Mouse (Mus musculus): ENCODE data around the gene Phf23. TPM values are rescaled to one million over a fixed set of nuclear protein-coding genes. Genes with fewer than 3 reads are reported as not detected.
A peak's percentile ranks its signal among the peaks of the same experiment; 100 is the strongest.

Phf23 gene
- polyA plus RNA-seq, 1 experiment = 78.1 TPM

DNA sequence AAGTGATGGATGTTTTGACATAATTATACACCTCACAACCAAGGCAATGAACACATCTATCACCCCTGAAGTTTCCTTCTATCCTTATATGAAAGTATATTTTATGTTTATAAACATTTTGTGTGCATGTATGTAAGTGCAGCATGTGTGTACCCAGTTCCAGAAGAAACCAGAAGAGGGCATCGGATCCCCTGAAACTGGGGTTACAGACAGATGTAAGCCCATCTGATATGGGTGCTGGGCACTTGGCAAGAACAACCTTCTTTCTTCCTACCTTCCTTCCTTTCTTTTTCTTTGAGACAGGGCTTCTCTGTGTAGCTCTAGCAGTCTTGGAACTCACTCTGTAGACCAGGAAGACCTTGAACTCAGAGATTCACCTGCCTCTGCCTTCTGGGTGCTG is 39.4 kb upstream of the Phf23 start:
- TF ChIP-seq CTCF (IDR thresholded peaks at IDR 0.05; ENCODE audit: low read depth, low read length) (no peak), POLR2A (IDR thresholded peaks at IDR 0.05; ENCODE audit: borderline replicate concordance, low read depth, low read length) (no peak)
- Histone ChIP-seq H3K4me1 (ENCODE audit: control insufficient read depth, insufficient read depth, low read length) (no peaks in the 10 kb centered on the region), H3K4me3 (ENCODE audit: insufficient read depth, low read length) (no peak overlapping the region), H3K27ac (ENCODE audit: insufficient read depth, low read depth, low read length) (no peak overlapping the region)

DNA sequence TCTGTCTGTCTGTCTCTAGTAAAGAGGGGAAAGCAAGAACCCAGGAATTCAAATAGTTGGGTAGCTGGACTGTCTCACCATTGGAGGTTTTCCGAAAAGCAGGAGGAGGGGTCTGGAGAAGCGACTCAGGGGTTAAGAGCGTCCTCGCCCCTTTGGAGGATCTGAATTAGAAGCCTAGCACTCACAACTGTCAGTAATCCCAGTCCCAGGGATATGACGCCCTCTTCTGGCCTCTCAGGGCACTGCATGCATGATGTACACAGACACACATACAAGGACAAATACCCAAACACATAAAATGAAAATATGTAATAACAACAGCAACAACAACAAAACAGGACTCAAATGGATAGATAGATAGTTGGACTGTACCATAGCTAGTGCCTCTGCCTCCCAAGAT is 35.0 kb upstream of the Phf23 start:
- H3K4me1 ChIP-seq (ENCODE audit: control insufficient read depth, insufficient read depth, low read length) = no peaks in the 10 kb centered on the region
- no peak overlapping the region for H3K4me3 ChIP-seq (ENCODE audit: insufficient read depth, low read length)
- H3K27ac ChIP-seq (ENCODE audit: insufficient read depth, low read depth, low read length) = no peak overlapping the region
- TF ChIP-seq POLR2A (IDR thresholded peaks at IDR 0.05; ENCODE audit: borderline replicate concordance, low read depth, low read length) (no peak), CTCF (IDR thresholded peaks at IDR 0.05; ENCODE audit: low read depth, low read length) (peak; percentile 54; the same call in 1 of the 2 replicates)

DNA sequence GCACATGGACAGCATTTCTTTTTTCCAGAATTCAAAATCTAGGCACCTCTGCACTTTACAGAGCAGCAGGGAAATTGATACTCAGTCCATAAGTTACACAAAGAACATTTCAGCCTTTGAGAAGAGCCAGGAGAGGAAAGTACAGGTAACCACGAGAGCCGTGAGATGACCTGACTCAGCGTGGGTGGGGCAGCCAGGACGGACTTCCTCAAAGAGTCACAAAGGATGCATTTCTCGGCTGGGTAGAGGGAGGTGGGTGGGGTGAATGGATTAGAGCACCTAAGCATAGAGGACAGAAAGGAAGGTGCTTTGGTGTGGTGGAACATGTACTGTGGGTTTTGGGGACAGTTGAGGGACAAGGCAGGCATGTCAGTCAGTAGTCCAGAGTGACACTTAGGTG is 33.7 kb upstream of the Phf23 start:
- TF ChIP-seq POLR2A (IDR thresholded peaks at IDR 0.05; ENCODE audit: borderline replicate concordance, low read depth, low read length) (no peak), CTCF (IDR thresholded peaks at IDR 0.05; ENCODE audit: low read depth, low read length) (no peak)
- no peak overlapping the region for H3K27ac ChIP-seq (ENCODE audit: insufficient read depth, low read depth, low read length)
- no peaks in the 10 kb centered on the region for H3K4me1 ChIP-seq (ENCODE audit: control insufficient read depth, insufficient read depth, low read length)
- no peak overlapping the region for H3K4me3 ChIP-seq (ENCODE audit: insufficient read depth, low read length)

DNA sequence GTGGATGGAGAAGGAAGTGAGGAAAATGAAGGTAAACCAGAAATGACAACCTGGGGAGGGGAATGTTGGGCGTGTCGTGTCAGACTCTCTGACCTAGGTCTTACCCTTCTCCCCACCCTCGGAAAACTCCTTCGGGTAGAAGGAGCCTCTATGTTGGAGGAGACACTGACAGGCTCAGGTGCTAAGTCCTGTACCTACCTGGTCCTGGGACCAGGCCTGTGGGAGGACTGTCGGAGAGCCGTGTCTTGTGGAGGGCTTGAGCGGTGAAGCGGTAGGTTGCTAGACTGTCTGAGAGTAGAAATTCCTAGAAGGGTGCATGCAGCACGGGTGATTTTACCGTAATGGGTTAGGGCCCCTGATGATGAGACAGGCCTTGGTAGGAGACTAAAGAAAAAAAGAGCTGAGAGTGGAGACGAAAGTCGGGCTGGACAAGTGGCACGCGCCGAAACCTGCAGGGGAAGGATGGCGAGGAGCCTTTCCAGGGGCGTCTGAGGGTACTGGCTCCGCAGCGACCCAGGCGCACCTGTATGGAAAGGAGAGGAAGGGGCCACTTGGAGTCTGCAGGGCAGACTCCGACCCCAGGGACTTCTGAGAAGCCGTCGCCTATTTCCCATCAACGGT is 30.8 kb upstream of the Phf23 start, which contains the start of gene Cldn7:
TSS of gene Cldn7 (plus strand) at position 130 of the 621 bp plus-strand sequence.
- no peak within 1 kb of the TSS for H3K27ac ChIP-seq (ENCODE audit: insufficient read depth, low read depth, low read length)
- no peak for TF ChIP-seq POLR2A (IDR thresholded peaks at IDR 0.05; ENCODE audit: borderline replicate concordance, low read depth, low read length)
- no peak for TF ChIP-seq CTCF (IDR thresholded peaks at IDR 0.05; ENCODE audit: low read depth, low read length)
- H3K4me1 ChIP-seq (ENCODE audit: control insufficient read depth, insufficient read depth, low read length) = no peaks in the 10 kb centered on the region
- no peak within 1 kb of the TSS for H3K4me3 ChIP-seq (ENCODE audit: insufficient read depth, low read length)

DNA sequence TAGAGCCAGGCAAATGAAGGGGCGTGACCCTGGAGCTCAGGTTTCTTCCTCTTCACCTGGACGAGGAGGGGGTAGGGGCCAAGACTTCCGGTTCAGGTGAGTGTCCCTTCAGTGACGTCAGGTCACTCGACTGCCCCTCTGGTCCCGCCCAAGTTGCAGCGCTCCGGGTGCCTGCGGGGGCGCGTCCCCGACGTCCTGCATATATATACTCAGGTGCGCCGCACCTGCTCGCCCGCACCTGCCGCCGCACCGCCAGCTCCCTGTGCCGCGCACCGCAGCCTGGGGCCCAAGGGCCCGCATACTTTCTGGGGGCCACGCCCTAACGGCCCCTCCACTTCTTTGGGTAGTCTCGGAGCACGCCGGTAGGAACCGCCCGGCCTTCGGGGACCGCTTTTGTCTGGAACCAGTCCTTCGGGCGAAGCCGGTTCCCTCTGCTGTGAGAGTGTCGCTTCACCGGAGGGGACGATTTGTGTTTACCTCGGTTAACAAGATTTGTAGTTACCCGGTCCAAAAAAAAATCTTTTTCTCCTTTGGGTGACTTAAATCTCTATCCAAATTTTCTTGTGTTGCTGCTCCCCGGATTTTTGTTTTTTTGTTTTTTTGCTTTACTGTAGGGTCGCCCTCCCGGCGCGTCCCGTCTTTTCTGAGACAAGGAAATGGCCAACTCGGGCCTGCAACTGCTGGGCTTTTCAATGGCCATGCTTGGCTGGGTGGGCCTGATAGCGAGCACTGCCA is 30.1 kb upstream of the Phf23 start:
- no peak overlapping the region for H3K27ac ChIP-seq (ENCODE audit: insufficient read depth, low read depth, low read length)
- TF ChIP-seq CTCF (IDR thresholded peaks at IDR 0.05; ENCODE audit: low read depth, low read length) = no peak
- no peak for TF ChIP-seq POLR2A (IDR thresholded peaks at IDR 0.05; ENCODE audit: borderline replicate concordance, low read depth, low read length)
- peak overlapping the region; percentile 43; the same call in 1 of the 2 replicates for H3K4me3 ChIP-seq (ENCODE audit: insufficient read depth, low read length)
- no peaks in the 10 kb centered on the region for H3K4me1 ChIP-seq (ENCODE audit: control insufficient read depth, insufficient read depth, low read length)

DNA sequence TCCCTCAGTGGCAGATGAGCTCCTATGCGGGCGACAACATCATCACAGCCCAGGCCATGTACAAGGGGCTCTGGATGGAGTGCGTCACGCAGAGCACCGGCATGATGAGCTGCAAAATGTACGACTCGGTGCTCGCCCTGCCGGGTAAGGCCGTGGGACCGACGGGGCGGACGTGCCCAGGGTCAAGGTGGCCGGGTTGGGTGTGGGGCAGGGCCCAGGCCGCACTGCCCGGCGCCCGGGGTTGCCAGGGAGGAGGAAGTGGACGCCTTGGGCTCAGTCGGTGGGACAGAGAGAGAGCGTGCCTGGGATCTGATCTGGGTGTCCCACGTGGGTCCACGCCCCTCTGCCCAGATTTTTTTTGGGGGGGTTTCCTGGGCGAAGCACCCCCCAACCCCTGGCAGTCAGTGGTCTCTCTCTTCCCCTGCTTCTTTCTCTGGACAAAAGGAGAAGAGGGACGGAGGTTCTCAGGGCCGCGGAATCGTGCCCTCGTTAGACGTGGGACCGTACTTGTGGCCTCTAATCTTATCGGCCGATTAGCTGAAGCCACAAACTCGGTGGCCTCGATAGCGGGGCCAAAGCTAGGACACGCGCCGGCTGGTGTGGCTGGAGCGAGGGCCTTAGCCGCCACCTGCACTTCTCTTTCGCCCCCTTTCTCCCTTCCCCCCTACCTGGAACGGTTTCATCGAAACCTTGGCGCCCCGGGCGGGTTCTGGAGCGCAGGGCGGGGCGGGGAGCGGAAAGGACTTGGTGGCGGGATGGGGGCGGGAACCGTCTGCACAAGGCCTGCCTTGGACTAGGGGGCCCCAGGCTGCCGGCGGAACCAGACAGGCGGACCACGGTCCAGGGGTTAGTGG is 29.3 kb upstream of the Phf23 start:
- no peaks in the 10 kb centered on the region for H3K4me1 ChIP-seq (ENCODE audit: control insufficient read depth, insufficient read depth, low read length)
- no peak for TF ChIP-seq CTCF (IDR thresholded peaks at IDR 0.05; ENCODE audit: low read depth, low read length)
- H3K4me3 ChIP-seq (ENCODE audit: insufficient read depth, low read length) = peak overlapping the region; percentile 43

DNA sequence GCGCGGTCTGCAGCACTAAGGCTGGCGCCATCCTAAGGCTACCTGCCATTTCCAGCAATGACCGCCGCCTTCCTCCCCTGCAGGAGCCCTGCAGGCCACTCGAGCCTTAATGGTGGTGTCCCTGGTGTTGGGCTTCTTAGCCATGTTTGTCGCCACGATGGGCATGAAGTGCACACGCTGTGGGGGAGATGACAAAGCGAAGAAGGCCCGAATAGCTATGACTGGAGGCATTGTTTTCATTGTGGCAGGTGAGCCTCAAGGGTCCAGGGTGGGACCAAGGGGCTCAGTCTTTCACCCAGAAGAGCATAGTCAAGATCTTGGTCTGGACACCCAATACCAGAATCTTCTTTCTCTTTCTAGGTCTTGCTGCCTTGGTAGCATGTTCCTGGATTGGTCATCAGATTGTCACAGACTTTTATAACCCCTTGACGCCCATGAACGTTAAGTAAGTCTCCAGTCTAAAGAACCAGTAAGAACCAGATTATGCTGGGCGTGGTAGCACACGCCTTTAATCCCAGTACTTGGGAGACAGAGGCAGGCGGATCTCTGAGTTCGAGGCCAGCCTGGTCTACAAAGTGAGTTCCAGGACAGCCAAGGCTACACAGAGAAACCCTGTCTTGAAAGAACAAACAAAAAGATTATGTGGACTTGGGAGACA is 28.6 kb upstream of the Phf23 start:
- no peaks in the 10 kb centered on the region for H3K4me1 ChIP-seq (ENCODE audit: control insufficient read depth, insufficient read depth, low read length)
- H3K4me3 ChIP-seq (ENCODE audit: insufficient read depth, low read length) = no peak overlapping the region; the same call in 1 of the 2 replicates
- no peak overlapping the region for H3K27ac ChIP-seq (ENCODE audit: insufficient read depth, low read depth, low read length)
- TF ChIP-seq CTCF (IDR thresholded peaks at IDR 0.05; ENCODE audit: low read depth, low read length) = no peak
- no peak for TF ChIP-seq POLR2A (IDR thresholded peaks at IDR 0.05; ENCODE audit: borderline replicate concordance, low read depth, low read length)

More for the DNA sequence above, 29.3 kb upstream of the Phf23 start:
- H3K27ac ChIP-seq (ENCODE audit: insufficient read depth, low read depth, low read length) = no peak overlapping the region

DNA sequence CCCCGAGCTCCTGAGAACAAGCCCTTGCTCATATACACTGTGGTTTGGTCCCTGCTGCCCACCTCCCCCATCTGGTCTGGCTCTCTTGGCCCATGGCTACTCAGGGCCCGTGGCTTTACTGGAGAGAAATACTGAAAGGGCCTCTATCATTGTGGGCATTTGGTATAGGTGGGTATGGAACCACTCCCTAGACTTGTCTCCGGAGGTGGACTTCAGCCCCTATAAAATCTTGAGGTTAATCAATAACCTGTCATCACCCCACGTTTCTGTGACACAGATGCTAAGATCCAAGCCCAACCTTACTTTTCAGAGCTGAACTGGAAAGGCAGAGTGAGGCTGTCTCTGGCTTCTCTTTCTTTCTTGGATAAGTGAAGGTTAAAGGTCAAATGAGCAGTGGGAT is 26.8 kb upstream of the Phf23 start:
- peaks cover 8% of the 10 kb centered on the region for H3K4me1 ChIP-seq (ENCODE audit: control insufficient read depth, insufficient read depth, low read length)
- no peak overlapping the region for H3K27ac ChIP-seq (ENCODE audit: insufficient read depth, low read depth, low read length)
- TF ChIP-seq CTCF (IDR thresholded peaks at IDR 0.05; ENCODE audit: low read depth, low read length) (no peak), POLR2A (IDR thresholded peaks at IDR 0.05; ENCODE audit: borderline replicate concordance, low read depth, low read length) (no peak)
- H3K4me3 ChIP-seq (ENCODE audit: insufficient read depth, low read length) = no peak overlapping the region

DNA sequence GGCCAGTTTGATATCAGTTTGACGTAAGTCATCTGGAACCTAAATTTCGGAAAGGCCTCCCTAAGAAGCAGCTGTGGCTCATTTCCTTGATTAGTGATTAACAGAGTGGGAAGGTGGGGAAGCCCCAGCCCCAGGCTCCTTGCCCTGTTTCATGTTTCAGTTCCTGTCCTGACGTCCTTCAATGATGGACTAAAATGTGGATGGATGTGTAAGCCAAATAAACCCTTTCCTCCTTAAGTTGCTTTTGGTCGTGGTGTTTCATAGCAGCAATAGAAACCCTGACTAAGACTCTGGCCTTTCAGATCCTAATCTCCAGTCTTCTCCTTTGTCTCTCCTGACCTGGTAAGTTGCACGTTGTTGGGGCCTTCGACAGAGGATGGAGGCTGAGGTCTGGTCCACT is 25.4 kb upstream of the Phf23 start:
- Histone ChIP-seq H3K27ac (ENCODE audit: insufficient read depth, low read depth, low read length) (no peak overlapping the region), H3K4me1 (ENCODE audit: control insufficient read depth, insufficient read depth, low read length) (peaks cover 8% of the 10 kb centered on the region), H3K4me3 (ENCODE audit: insufficient read depth, low read length) (no peak overlapping the region)
- TF ChIP-seq POLR2A (IDR thresholded peaks at IDR 0.05; ENCODE audit: borderline replicate concordance, low read depth, low read length) (no peak), CTCF (IDR thresholded peaks at IDR 0.05; ENCODE audit: low read depth, low read length) (no peak)

All from bone marrow macrophage, adult 2 months (primary cell).